Mouse (Mus musculus) lung, adult 2 months (tissue): ENCODE measurements at regions not wholly inside any gene's neighbourhood (a gene's known extent, or its start where the extent isn't known, plus 50 kb on each side); places are given as distances from the start of the nearest gene placed in this dataset.

Experiments
- CTCF ChIP-seq: fragments of 200-500 bp; IDR thresholded peaks from 2 replicates; pipeline ENCODE4 v1.5.1; 2011; ENCODE audit warnings: mild to moderate bottlenecking, low read length, control low read depth; ENCODE audit not compliant: insufficient read depth
- POLR2A ChIP-seq: fragments of 200-500 bp; IDR thresholded peaks from 2 replicates; pipeline ENCODE4 v1.6.1; 2011; ENCODE audit warnings: low read depth, mild to moderate bottlenecking, control low read depth, low read length, borderline replicate concordance; ENCODE audit errors: extremely low read depth

- TF ChIP-seq CTCF (no peak), POLR2A (no peak)
Observed at GRCm38 (mm10) chr6:117646628-117647027, 194.4 kb upstream of the Zfp637 start.
